Mouse (Mus musculus): ENCODE data around the gene Gtf2f2.

GRCm38 (mm10) chr14:75866706-75867333 is 143.8 kb downstream of the Gtf2f2 start:
- no peak for TF ChIP-seq CTCF (IDR thresholded peaks at IDR 0.05 in 2 of 3, conservative IDR thresholded peaks at IDR 0.05 in 1 of 3; ENCODE audit: control insufficient read depth in 1 of 3, insufficient read depth in 1 of 3, low read depth in 2 of 3, low read length in 3 of 3, poor library complexity in 1 of 3, severe bottlenecking in 1 of 3)
- no peak for TF ChIP-seq MEF2A (IDR thresholded peaks at IDR 0.05; ENCODE audit: extremely low read depth, insufficient replicate concordance, low read depth, low read length, poor library complexity, severe bottlenecking)
- no peak for TF ChIP-seq MAFK (IDR thresholded peaks at IDR 0.05; ENCODE audit: borderline replicate concordance, low read depth, low read length)
- TF ChIP-seq ZC3H11A (IDR thresholded peaks at IDR 0.05; ENCODE audit: low read depth, low read length): no peak
- no peak for TF ChIP-seq EP300 (IDR thresholded peaks at IDR 0.05; ENCODE audit: low read depth in 1 of 2, low read length in 2 of 2)
- TF ChIP-seq POLR2AphosphoS2 (IDR thresholded peaks at IDR 0.05; ENCODE audit: low read length): no peak
- TF ChIP-seq UBTF (IDR thresholded peaks at IDR 0.05; ENCODE audit: borderline replicate concordance, insufficient read depth, low read depth, low read length): no peak
- TF ChIP-seq RAD21 (IDR thresholded peaks at IDR 0.05; ENCODE audit: low read depth, low read length): no peak
- TF ChIP-seq HCFC1 (IDR thresholded peaks at IDR 0.05; ENCODE audit: low read depth, low read length): no peak
- TF ChIP-seq USF1 (IDR thresholded peaks at IDR 0.05; ENCODE audit: low read depth, low read length): no peak
- TF ChIP-seq POLR2A (IDR thresholded peaks at IDR 0.05; ENCODE audit: control insufficient read depth in 1 of 2, insufficient read depth in 1 of 2, low read depth in 1 of 2, low read length in 2 of 2, poor library complexity in 1 of 2): no peak
- no peak for TF ChIP-seq KAT2A (conservative IDR thresholded peaks at IDR 0.05; ENCODE audit: low read depth, low read length)

Data from MEL (cell line).